Mouse (Mus musculus): Measurements from ENCODE around the gene Hist2h2aa2.

- TF ChIP-seq CTCF (IDR thresholded peaks at IDR 0.05; ENCODE audit: borderline replicate concordance, insufficient read depth, low read depth, low read length), result no peak
- no peak for TF ChIP-seq POLR2A (IDR thresholded peaks at IDR 0.05; ENCODE audit: borderline replicate concordance, insufficient read depth, low read length)
Measured at GRCm38 (mm10) chr3:96230910-96231757, 8.9 kb downstream of the Hist2h2aa2 start.
